Mouse (Mus musculus): Measurements from ENCODE around the gene Cept1. TPM values are rescaled to one million over a fixed set of nuclear protein-coding genes. Genes with fewer than 3 reads are reported as not detected.

Cept1 gene
- polyA plus RNA-seq, 1 experiment from 2014 or later: 44.1 TPM

GRCm38 (mm10) chr3:106500510-106500909, 47.1 kb downstream of the Cept1 start:
- Histone ChIP-seq H3K4me1 (ENCODE audit: control insufficient read depth, insufficient read depth, low read length) (no peaks in the 10 kb centered on the region), H3K4me3 (ENCODE audit: low read depth, low read length) (no peak overlapping the region), H3K27me3 (replicated peaks; ENCODE audit: control insufficient read depth, insufficient read depth, low read length) (no peaks in the 10 kb centered on the region), H3K4me2 (ENCODE audit: low read length) (no peak overlapping the region), H3K27ac (ENCODE audit: low read depth, low read length) (no peak overlapping the region), H3K9me3 (replicated peaks; ENCODE audit: control insufficient read depth, low read length) (no peaks in the 10 kb centered on the region), H3K36me3 (ENCODE audit: control insufficient read depth, insufficient read depth, low read length) (peaks cover 34% of the 10 kb centered on the region), H3K9ac (ENCODE audit: low read length) (no peak overlapping the region)
- WGBS: 92% methylated on average over 2 of the region's 2 CpGs
- ATAC-seq: no peak
- no peak for DNase-seq (ENCODE audit: low spot score)

DNA sequence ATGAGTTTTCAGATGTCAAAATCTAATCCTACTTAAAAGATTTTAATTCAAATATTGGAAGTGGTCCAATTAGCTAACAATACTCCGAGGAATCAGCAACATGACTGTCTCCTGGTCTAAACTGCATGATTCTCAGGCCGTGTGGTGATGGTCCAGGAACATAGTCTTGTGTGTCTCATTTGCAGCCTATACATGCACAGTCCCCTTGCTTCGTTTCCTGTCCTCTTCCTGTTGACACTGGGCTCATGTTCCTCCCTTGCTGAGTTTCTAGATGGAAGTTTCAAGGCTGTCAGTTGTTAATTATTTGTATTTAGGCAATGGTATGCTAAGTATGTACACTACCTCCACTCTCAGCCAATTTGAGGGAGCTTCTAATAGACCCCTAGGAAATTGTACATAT, 50.6 kb downstream of the Cept1 start:
- Histone ChIP-seq H3K36me3 (ENCODE audit: control insufficient read depth, insufficient read depth, low read length) (peaks cover 6% of the 10 kb centered on the region; the same call in 1 of the 2 replicates), H3K4me1 (ENCODE audit: control insufficient read depth, insufficient read depth, low read length) (no peaks in the 10 kb centered on the region), H3K27me3 (replicated peaks; ENCODE audit: control insufficient read depth, insufficient read depth, low read length) (no peaks in the 10 kb centered on the region), H3K9me3 (replicated peaks; ENCODE audit: control insufficient read depth, low read length) (no peaks in the 10 kb centered on the region), H3K27ac (ENCODE audit: low read depth, low read length) (no peak overlapping the region), H3K4me2 (ENCODE audit: low read length) (no peak overlapping the region), H3K9ac (ENCODE audit: low read length) (no peak overlapping the region), H3K4me3 (ENCODE audit: low read depth, low read length) (no peak overlapping the region)
- whole genome bisulfite sequencing: 76% methylated on average over 3 of the region's 3 CpGs
- ATAC-seq (no peak), DNase-seq (ENCODE audit: low spot score) (no peak)

- 68% methylated on average over 4 of the region's 4 CpGs for WGBS
- Histone ChIP-seq H3K4me2 (ENCODE audit: low read length) (no peak overlapping the region), H3K4me1 (ENCODE audit: control insufficient read depth, insufficient read depth, low read length) (no peaks in the 10 kb centered on the region), H3K27ac (ENCODE audit: low read depth, low read length) (no peak overlapping the region), H3K36me3 (ENCODE audit: control insufficient read depth, insufficient read depth, low read length) (peaks cover 2% of the 10 kb centered on the region; the same call in 1 of the 2 replicates), H3K9me3 (replicated peaks; ENCODE audit: control insufficient read depth, low read length) (no peaks in the 10 kb centered on the region), H3K9ac (ENCODE audit: low read length) (no peak overlapping the region), H3K4me3 (ENCODE audit: low read depth, low read length) (no peak overlapping the region), H3K27me3 (replicated peaks; ENCODE audit: control insufficient read depth, insufficient read depth, low read length) (no peaks in the 10 kb centered on the region)
- DNase-seq (ENCODE audit: low spot score): peak; percentile 0
- ATAC-seq: no peak
Observed at GRCm38 (mm10) chr3:106496045-106496721, 51.4 kb downstream of the Cept1 start.

DNA sequence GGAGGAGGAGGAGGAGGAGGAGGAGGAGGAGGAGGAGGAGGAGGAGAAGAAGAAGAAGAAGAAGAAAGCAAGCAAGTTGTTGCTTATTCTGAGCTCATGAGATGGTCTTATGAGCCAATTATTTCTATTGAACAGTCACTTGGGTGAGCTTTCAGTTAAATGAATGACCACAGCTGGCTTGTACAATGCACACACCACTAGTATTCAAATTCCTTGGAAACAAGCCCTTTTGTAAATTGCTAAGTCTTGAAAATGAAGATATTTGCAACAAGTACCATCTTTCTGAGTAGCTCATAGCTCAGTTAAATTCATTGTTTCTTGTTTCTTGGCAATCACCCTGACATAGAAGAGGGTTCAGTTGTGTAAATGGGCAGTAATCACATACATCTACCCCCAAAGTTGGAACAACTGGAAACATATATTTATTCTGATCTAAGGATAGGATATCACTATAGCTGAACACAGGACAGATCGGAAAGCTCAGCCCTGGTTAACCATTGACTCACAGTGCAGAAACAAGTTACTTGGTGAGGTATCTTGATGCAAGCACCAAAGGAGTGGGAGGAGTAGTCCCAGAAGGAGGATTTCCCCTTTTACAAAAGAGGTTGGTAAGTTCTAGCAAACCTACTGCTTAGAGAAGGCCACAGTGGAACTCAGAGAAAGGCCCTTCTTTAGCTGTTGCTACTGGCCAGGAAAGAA, 52.1 kb downstream of the Cept1 start:
- Histone ChIP-seq H3K27ac (ENCODE audit: low read depth, low read length) (no peak overlapping the region), H3K9me3 (replicated peaks; ENCODE audit: control insufficient read depth, low read length) (no peaks in the 10 kb centered on the region), H3K4me1 (ENCODE audit: control insufficient read depth, insufficient read depth, low read length) (no peaks in the 10 kb centered on the region), H3K4me2 (ENCODE audit: low read length) (no peak overlapping the region), H3K27me3 (replicated peaks; ENCODE audit: control insufficient read depth, insufficient read depth, low read length) (no peaks in the 10 kb centered on the region), H3K4me3 (ENCODE audit: low read depth, low read length) (no peak overlapping the region), H3K36me3 (ENCODE audit: control insufficient read depth, insufficient read depth, low read length) (no peaks in the 10 kb centered on the region), H3K9ac (ENCODE audit: low read length) (no peak overlapping the region)
- 97% methylated on average over 1 of the region's 1 CpGs for WGBS
- DNase-seq (ENCODE audit: low spot score) (no peak), ATAC-seq (no peak)

DNA sequence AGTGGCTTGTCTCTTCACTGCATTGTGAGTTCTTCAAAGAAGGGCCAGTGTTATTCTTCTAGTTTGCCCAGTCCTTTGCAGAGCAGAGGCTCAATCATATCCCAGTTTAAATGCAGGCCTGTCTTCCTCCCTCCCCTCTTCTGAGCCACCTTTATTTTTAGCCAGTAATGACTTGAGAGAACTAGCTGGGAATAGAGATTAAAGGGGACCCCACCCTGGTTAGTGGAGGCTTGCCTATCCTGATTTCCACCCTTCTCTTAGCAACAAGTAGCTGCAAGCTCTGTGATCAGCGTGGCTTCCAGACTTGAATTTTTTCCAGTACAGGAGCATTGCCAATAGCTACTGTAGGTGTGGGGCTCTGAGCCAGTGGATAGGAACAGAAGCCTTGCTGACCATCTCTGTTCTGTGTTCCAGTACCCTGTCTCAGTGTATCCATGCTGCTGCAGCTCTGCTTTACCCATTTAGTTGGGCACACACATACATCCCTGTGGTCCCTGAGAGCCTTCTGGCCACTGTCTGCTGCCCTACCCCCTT, 53.1 kb downstream of the Cept1 start:
- Histone ChIP-seq H3K9me3 (replicated peaks; ENCODE audit: control insufficient read depth, low read length) (no peaks in the 10 kb centered on the region), H3K27me3 (replicated peaks; ENCODE audit: control insufficient read depth, insufficient read depth, low read length) (no peaks in the 10 kb centered on the region), H3K4me1 (ENCODE audit: control insufficient read depth, insufficient read depth, low read length) (no peaks in the 10 kb centered on the region), H3K4me3 (ENCODE audit: low read depth, low read length) (no peak overlapping the region), H3K36me3 (ENCODE audit: control insufficient read depth, insufficient read depth, low read length) (no peaks in the 10 kb centered on the region), H3K9ac (ENCODE audit: low read length) (no peak overlapping the region), H3K27ac (ENCODE audit: low read depth, low read length) (no peak overlapping the region), H3K4me2 (ENCODE audit: low read length) (no peak overlapping the region)
- WGBS: 80% methylated on average over 1 of the region's 1 CpGs
- ATAC-seq (no peak), DNase-seq (ENCODE audit: low spot score) (no peak)

DNA sequence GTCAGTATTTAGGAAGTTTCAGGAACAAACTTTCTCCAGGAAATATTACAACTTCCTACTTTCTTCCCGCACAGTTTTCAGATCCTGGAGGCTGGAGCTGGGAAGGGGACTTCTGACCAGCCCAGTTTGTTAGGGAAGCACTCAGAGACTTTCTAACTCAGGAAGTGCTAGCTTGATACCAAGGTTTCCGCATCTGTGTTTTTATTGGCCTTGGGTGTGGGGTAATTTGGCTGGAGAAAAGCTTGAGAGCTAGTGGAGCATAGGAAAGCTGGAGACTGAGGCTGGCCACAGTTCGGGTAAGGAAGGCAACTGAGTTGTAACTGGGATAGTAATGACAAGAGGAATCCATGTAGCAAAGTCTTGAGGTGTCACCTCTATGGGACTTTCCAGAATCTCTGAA, 53.7 kb downstream of the Cept1 start:
- no peaks in the 10 kb centered on the region for H3K4me1 ChIP-seq (ENCODE audit: control insufficient read depth, insufficient read depth, low read length)
- no peaks in the 10 kb centered on the region for H3K9me3 ChIP-seq (replicated peaks; ENCODE audit: control insufficient read depth, low read length)
- no peak overlapping the region for H3K27ac ChIP-seq (ENCODE audit: low read depth, low read length)
- H3K9ac ChIP-seq (ENCODE audit: low read length): no peak overlapping the region
- H3K4me3 ChIP-seq (ENCODE audit: low read depth, low read length): no peak overlapping the region
- H3K36me3 ChIP-seq (ENCODE audit: control insufficient read depth, insufficient read depth, low read length): no peaks in the 10 kb centered on the region
- ATAC-seq: no peak
- H3K27me3 ChIP-seq (replicated peaks; ENCODE audit: control insufficient read depth, insufficient read depth, low read length): no peaks in the 10 kb centered on the region
- 93% methylated on average over 3 of the region's 3 CpGs for WGBS
- no peak overlapping the region for H3K4me2 ChIP-seq (ENCODE audit: low read length)
- DNase-seq (ENCODE audit: low spot score): no peak

DNA sequence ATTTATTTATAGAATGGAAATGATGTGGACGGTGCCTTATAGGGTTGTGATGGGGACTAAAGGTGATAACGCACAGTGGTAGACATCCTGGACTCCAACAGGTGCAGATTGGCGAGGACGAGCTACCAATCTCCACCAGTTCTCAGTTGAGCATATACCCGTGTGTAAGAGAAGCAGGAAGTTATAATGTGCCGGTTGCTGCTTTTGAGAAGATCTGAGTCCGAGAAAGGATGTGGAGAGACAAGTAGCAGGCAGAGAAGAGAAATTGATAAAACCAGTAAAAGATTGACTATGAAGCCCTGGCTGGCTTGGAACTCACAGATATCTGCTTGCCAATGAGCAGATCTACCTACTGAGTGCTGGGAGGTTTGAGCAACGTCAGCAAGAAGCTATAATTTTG, 54.4 kb downstream of the Cept1 start:
- H3K9me3 ChIP-seq (replicated peaks; ENCODE audit: control insufficient read depth, low read length): no peaks in the 10 kb centered on the region
- DNase-seq (ENCODE audit: low spot score) (no peak), ATAC-seq (no peak)
- no peak overlapping the region for H3K27ac ChIP-seq (ENCODE audit: low read depth, low read length)
- WGBS: 90% methylated on average over 8 of the region's 8 CpGs
- no peak overlapping the region for H3K4me3 ChIP-seq (ENCODE audit: low read depth, low read length)
- no peaks in the 10 kb centered on the region for H3K27me3 ChIP-seq (replicated peaks; ENCODE audit: control insufficient read depth, insufficient read depth, low read length)
- no peaks in the 10 kb centered on the region for H3K36me3 ChIP-seq (ENCODE audit: control insufficient read depth, insufficient read depth, low read length)
- H3K4me2 ChIP-seq (ENCODE audit: low read length): no peak overlapping the region
- H3K9ac ChIP-seq (ENCODE audit: low read length): no peak overlapping the region
- H3K4me1 ChIP-seq (ENCODE audit: control insufficient read depth, insufficient read depth, low read length): no peaks in the 10 kb centered on the region

- ATAC-seq (no peak), DNase-seq (ENCODE audit: low spot score) (no peak)
- 89% methylated on average over 1 of the region's 1 CpGs for WGBS
- H3K4me2 ChIP-seq (ENCODE audit: low read length): no peak overlapping the region
- H3K27ac ChIP-seq (ENCODE audit: low read depth, low read length): no peak overlapping the region
- H3K27me3 ChIP-seq (replicated peaks; ENCODE audit: control insufficient read depth, insufficient read depth, low read length): no peaks in the 10 kb centered on the region
- no peaks in the 10 kb centered on the region for H3K36me3 ChIP-seq (ENCODE audit: control insufficient read depth, insufficient read depth, low read length)
- H3K4me3 ChIP-seq (ENCODE audit: low read depth, low read length): no peak overlapping the region
- H3K4me1 ChIP-seq (ENCODE audit: control insufficient read depth, insufficient read depth, low read length): no peaks in the 10 kb centered on the region
- no peak overlapping the region for H3K9ac ChIP-seq (ENCODE audit: low read length)
- no peaks in the 10 kb centered on the region for H3K9me3 ChIP-seq (replicated peaks; ENCODE audit: control insufficient read depth, low read length)
Observed at GRCm38 (mm10) chr3:106492723-106493122, 54.9 kb downstream of the Cept1 start.

DNA sequence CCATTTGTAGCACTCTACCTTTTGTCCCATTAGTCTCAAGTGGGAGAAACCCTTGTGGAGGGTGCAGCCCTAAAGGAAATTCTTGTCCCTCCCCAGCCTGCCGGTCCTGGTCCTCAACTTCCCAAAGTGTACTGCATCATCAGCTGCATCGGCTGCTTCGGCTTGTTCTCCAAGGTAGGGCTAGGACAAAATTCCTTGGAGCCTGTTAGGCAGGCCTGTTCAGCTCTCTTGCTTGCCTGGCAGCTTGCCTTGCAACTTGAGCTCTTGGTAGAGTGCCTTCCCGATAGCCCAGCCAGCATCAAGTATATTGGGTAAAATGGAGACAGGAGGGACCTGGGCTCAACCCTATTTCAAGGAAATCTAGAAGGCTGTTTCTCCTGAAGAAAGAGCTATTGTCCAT, 57.4 kb downstream of the Cept1 start:
- H3K9me3 ChIP-seq (replicated peaks; ENCODE audit: control insufficient read depth, low read length): no peaks in the 10 kb centered on the region
- no peak overlapping the region for H3K4me3 ChIP-seq (ENCODE audit: low read depth, low read length)
- no peak overlapping the region for H3K4me2 ChIP-seq (ENCODE audit: low read length)
- ATAC-seq (no peak), DNase-seq (ENCODE audit: low spot score) (no peak)
- no peaks in the 10 kb centered on the region for H3K4me1 ChIP-seq (ENCODE audit: control insufficient read depth, insufficient read depth, low read length)
- no peak overlapping the region for H3K9ac ChIP-seq (ENCODE audit: low read length)
- H3K36me3 ChIP-seq (ENCODE audit: control insufficient read depth, insufficient read depth, low read length): no peaks in the 10 kb centered on the region
- H3K27me3 ChIP-seq (replicated peaks; ENCODE audit: control insufficient read depth, insufficient read depth, low read length): no peaks in the 10 kb centered on the region
- 94% methylated on average over 4 of the region's 4 CpGs for WGBS
- no peak overlapping the region for H3K27ac ChIP-seq (ENCODE audit: low read depth, low read length)

Measured in forebrain, embryonic 14.5 days (tissue).